Mouse (Mus musculus) hindbrain, postnatal 0 days (tissue): ENCODE measurements around the gene Ppfia4. TPM values are rescaled to one million over a fixed set of nuclear protein-coding genes. Genes with fewer than 3 reads are reported as not detected.
A peak's percentile ranks its signal among the peaks of the same experiment; 100 is the strongest.

Experiments used
- ATAC-seq: fragments of 200-750 bp; cut with Nextera tagmentation; 2 replicates; pipeline ENCODE4 v1.8.0; 2017; ENCODE audit warnings: mild to moderate bottlenecking, moderate TSS enrichment, moderate library complexity
- DNase-seq: peaks from one replicate; pipeline ENCODE4 v3.0.0-alpha.2; 2015; ENCODE audit warnings: low spot score
- H3K27ac ChIP-seq: fragments of 300-500 bp; sonication (generic); 2 replicates; pipeline ENCODE4 v1.5.1; 2014; ENCODE audit warnings: mild to moderate bottlenecking
- H3K27me3 ChIP-seq: fragments of 300-500 bp; sonication (generic); 2 replicates; pipeline ENCODE4 v1.6.1; 2014; ENCODE audit warnings: low read length, mixed read lengths; ENCODE audit not compliant: insufficient read depth
- H3K36me3 ChIP-seq: fragments of 300-500 bp; sonication (generic); 2 replicates; pipeline ENCODE4 v1.6.1; 2014; ENCODE audit warnings: low read length, mixed read lengths; ENCODE audit not compliant: insufficient read depth
- H3K4me1 ChIP-seq: fragments of 300-500 bp; sonication (generic); 2 replicates; pipeline ENCODE4 v1.6.1; 2014; ENCODE audit warnings: antibody characterized with exemption, low read length, mixed read lengths; ENCODE audit not compliant: insufficient read depth
- H3K4me2 ChIP-seq: fragments of 300-500 bp; sonication (generic); 2 replicates; pipeline ENCODE4 v1.6.1; 2014; ENCODE audit warnings: low read depth, mild to moderate bottlenecking, low read length, moderate library complexity, mixed read lengths
- H3K4me3 ChIP-seq: fragments of 300-500 bp; sonication (generic); 2 replicates; pipeline ENCODE4 v1.5.1; 2014; ENCODE audit warnings: low read length
- H3K9ac ChIP-seq: fragments of 300-500 bp; sonication (generic); replicated peaks from 2 replicates; pipeline ENCODE4 v1.6.1; 2014; ENCODE audit warnings: mild to moderate bottlenecking, low read length, moderate library complexity, mixed read lengths
- H3K9me3 ChIP-seq: fragments of 300-500 bp; sonication (generic); 2 replicates; pipeline ENCODE4 v1.6.1; 2016; ENCODE audit warnings: low read length, mixed read lengths
- CTCF ChIP-seq: IDR thresholded peaks from 2 replicates; pipeline ENCODE4 v1.5.1; 2016; ENCODE audit warnings: antibody characterized with exemption, control low read depth, low read depth
- WGBS: fragments of 180-500 bp; shearing (Covaris S2); extraction: QIAGEN DNeasy Blood & Tissue Kit; methylation state at CpG from one replicate; pipeline ENCODE4 v1.1.7; 2014; 5-methylcytosine and 5-hydroxymethylcytosine counted together
- polyA plus RNA-seq: library from polyadenylated mRNA; unstranded; fragments of >200 nt; fragmentation: Nextera tagmentation; extraction: Ambion mirVana; gene quantifications from 2 replicates; pipeline ENCODE4 v1.2.1, GENCODE M21; 2015
- total RNA-seq: library from RNA; depleted of rRNA; stranded (reverse); fragments of >200 nt; gene quantifications from 2 replicates; pipeline ENCODE4 v1.2.3, GENCODE M21; 2014; rRNA removed

The Ppfia4 gene
- 42.7 and 46.5 TPM in 2 replicates for total RNA-seq
- polyA plus RNA-seq: 30.6 and 31.6 TPM in 2 replicates

DNA sequence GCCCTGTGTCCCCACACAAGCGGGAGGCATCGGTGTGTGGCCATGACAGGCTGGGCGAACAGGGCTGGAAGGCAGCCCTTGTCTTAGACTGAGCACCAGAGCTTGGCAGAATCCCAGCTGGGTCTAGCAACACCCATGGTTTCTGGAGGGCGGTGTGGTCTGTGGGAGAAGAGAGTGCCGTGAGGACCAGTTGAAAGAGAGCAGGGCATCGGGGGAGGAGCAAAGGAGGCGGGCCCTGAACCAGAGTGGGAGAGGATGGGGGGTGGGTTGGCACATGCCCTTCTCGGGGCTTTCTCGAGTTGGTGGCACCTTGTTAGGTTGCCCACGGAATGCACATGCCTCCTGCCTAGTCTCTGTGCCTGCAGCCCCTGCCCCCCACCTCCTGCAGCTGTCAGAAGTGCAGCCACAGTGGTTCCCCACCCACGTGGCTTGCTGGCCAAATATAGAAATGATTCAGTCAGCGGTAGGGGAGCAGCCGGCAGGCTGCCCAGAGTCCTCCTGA lies at the start of gene Ppfia4:
Ppfia4 (minus strand) TSS at position 159 of the 502 bp plus-strand sequence.
- peak; percentile 74 for ATAC-seq
- peak; percentile 82 for DNase-seq
- no peak within 1 kb of the TSS for H3K4me3 ChIP-seq
- no peaks in the 10 kb centered on the region for H3K27me3 ChIP-seq
- H3K4me1 ChIP-seq: peaks cover 5% of the 10 kb centered on the region; the same call in 1 of the 2 replicates
- peak within 1 kb of the TSS; percentile 29 for H3K4me2 ChIP-seq
- no peaks in the 10 kb centered on the region for H3K9me3 ChIP-seq
- WGBS: 35% methylated on average over 13 of the region's 13 CpGs
- no peaks in the 10 kb centered on the region for H3K36me3 ChIP-seq
- H3K27ac ChIP-seq: no peak within 1 kb of the TSS
- H3K9ac ChIP-seq: peak within 1 kb of the TSS; percentile 1; the same call in 1 of the 2 replicates
- TF ChIP-seq CTCF: no peak

DNA sequence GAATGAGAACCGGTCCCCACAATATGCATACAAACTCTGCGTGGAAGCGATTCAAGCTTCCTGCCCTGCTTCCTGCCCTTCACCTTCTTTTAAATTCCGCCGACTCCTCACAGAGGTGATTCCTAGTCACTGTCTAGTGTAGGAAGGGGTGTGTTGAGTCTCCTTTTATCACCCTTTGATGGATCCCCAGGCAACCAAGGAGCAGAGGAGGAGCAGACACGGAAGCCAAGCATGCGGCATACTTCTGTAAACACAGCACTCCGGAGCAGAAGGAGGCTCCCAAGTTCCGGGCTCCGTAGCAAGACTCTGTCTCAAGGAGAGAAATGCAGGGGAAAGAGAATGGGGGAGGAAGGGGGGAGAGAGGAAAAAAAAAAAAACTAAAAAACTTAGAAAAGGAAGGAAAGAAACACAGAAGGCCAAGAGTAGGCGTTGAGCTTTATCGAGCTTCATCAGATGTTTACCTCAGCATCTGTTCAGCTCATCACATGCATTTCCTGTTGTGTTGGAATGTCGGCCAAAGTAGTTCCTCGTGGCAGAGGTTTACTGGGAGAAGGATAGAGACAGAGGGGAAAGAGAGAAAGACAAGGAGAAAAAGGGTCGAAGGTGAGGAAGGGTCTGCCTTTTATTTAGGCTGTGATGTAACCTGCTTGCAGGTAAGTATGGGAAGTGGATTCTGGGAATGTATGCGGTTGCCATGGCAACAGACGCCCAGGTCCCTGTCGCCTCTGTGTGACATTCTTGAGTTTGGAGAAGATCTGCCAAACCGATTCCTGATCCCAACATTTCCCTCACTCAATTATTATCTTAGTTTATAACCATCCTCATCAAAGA lies 49.3 kb upstream of the Ppfia4 start:
- Histone ChIP-seq H3K4me3 (peak overlapping the region; percentile 25), H3K4me2 (peak overlapping the region; percentile 57), H3K9me3 (no peaks in the 10 kb centered on the region), H3K9ac (no peak overlapping the region), H3K27me3 (no peaks in the 10 kb centered on the region), H3K4me1 (no peaks in the 10 kb centered on the region), H3K36me3 (no peaks in the 10 kb centered on the region), H3K27ac (no peak overlapping the region)
- 12% methylated on average over 19 of the region's 19 CpGs for WGBS
- TF ChIP-seq CTCF: no peak
- peak; percentile 67 for DNase-seq
- ATAC-seq: no peak

DNA sequence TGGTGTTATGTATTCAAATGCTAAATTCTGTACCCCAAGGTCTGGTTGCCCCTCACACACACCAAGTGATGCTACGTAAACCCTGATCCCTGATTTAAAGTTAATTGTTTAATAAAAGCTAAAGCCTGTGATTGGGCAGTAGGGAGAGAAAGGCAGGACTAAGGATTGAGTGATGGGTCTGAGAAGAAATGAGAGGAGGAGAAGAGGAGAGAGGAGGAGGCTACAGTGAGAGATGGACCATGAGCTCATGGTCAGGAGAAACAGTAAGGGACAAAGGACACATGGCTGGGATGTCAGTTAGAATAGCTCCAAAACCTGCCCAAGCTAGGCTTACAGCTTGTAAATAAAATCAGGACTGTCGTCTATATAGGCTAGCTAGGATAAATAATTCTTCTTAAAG lies 48.3 kb upstream of the Ppfia4 start:
- 71% methylated on average over 2 of the region's 2 CpGs for WGBS
- ATAC-seq (no peak), DNase-seq (no peak)
- Histone ChIP-seq H3K36me3 (no peaks in the 10 kb centered on the region), H3K4me1 (no peaks in the 10 kb centered on the region), H3K4me3 (no peak overlapping the region), H3K27me3 (no peaks in the 10 kb centered on the region), H3K4me2 (no peak overlapping the region), H3K9ac (no peak overlapping the region), H3K27ac (no peak overlapping the region), H3K9me3 (no peaks in the 10 kb centered on the region)
- no peak for TF ChIP-seq CTCF

GRCm38 (mm10) chr1:134374124-134374523 lies 41.4 kb upstream of the Ppfia4 start:
- TF ChIP-seq CTCF: no peak
- no peak for DNase-seq
- Histone ChIP-seq H3K9me3 (no peaks in the 10 kb centered on the region), H3K36me3 (no peaks in the 10 kb centered on the region), H3K4me1 (no peaks in the 10 kb centered on the region), H3K4me3 (no peak overlapping the region), H3K4me2 (no peak overlapping the region), H3K27ac (no peak overlapping the region), H3K27me3 (no peaks in the 10 kb centered on the region), H3K9ac (no peak overlapping the region)
- ATAC-seq: no peak
- 80% methylated on average over 2 of the region's 2 CpGs for WGBS

- peak; percentile 47; the same call in 1 of the 2 replicates for ATAC-seq
- peak; percentile 69 for TF ChIP-seq CTCF
- H3K27me3 ChIP-seq: no peaks in the 10 kb centered on the region
- H3K9me3 ChIP-seq: no peaks in the 10 kb centered on the region
- H3K4me3 ChIP-seq: no peak overlapping the region
- H3K4me1 ChIP-seq: no peaks in the 10 kb centered on the region
- no peak overlapping the region for H3K9ac ChIP-seq
- H3K4me2 ChIP-seq: no peak overlapping the region
- DNase-seq: peak; percentile 75
- 61% methylated on average over 9 of the region's 9 CpGs for WGBS
- H3K27ac ChIP-seq: no peak overlapping the region
- H3K36me3 ChIP-seq: no peaks in the 10 kb centered on the region
Measured at GRCm38 (mm10) chr1:134368777-134369337, 36.1 kb upstream of the Ppfia4 start.

DNA sequence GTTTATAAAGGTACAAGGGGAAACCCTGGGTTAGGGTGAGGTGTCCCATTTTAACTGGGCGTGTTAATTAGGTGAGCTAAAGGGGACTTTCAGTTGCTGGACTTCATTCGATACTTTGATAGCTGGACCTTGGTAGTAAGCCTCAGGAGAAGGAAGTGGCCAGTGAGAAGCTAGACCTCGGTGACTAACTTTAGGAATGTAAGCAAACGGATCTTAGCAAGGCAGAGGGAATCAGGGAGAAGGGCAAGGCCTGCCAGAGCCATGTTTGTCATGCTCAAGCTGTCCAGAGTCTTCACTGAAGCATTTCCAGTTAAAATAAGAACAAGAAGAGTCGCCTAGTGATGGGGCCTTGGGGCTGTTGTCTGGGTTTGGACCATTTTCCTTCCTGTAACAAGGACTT lies 32.8 kb upstream of the Ppfia4 start:
- no peak for ATAC-seq
- no peaks in the 10 kb centered on the region for H3K27me3 ChIP-seq
- no peak overlapping the region for H3K27ac ChIP-seq
- H3K36me3 ChIP-seq: no peaks in the 10 kb centered on the region
- no peak for DNase-seq
- H3K9me3 ChIP-seq: no peaks in the 10 kb centered on the region
- no peak overlapping the region for H3K4me2 ChIP-seq
- no peak for TF ChIP-seq CTCF
- no peak overlapping the region for H3K9ac ChIP-seq
- H3K4me3 ChIP-seq: no peak overlapping the region
- H3K4me1 ChIP-seq: peaks cover 10% of the 10 kb centered on the region
- WGBS: 66% methylated on average over 5 of the region's 5 CpGs
